Mouse (Mus musculus) fibroblast of lung, adult 2 months (primary cell): ENCODE results near the gene Dlgap3.

Experiments
- DNase-seq: peaks from one replicate; pipeline ENCODE4 v3.0.0-alpha.2; 2011; ENCODE audit warnings: low read depth

Gene Dlgap3

DNA sequence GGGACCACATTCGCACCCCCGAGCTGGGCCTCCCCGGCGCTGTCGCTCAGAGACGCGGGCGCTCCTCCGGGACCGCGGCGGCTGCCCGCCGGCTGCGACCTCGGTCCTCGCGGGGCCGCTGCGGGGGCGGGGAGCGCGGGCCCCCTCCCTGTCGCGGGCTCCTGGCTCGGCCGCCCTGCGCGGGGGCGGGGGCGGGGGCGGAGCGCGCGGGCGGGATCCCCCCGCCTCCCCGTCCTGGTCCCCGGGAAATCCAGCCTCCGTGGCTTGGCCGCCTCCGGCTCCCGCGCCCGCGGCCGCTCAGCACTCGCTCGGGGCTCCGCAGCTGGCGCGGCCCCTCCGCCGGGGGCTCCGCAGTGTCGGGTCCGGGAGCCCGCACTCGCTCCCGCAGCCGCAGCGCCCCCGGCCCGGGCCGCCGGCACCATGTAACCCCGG is at the start of gene Dlgap3:
TSS of gene Dlgap3 (plus strand) at position 291 of the 432 bp plus-strand sequence.
- no peak for DNase-seq

DNA sequence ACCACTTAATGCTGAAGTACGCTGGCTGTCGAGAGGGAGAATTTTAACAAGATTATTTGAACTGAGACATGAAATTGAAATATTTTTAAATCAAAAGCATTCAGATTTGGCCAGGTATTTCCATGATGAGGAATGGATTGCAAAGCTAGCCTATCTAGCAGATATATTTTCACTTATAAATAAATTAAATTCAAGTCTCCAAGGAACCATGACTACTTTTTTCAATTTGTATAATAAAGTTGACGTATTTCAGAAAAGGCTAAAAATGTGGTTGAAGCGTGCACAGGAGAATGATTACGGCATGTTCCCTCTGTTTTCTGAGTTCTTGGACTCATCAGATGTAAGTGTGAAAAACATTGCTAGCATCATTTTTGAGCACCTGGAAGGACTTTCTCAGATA is 45.6 kb upstream of the Dlgap3 start, which contains the start of gene Tmem35b:
TSS of gene Tmem35b (plus strand) at position 301 of the 400 bp plus-strand sequence.
- no peak for DNase-seq

DNA sequence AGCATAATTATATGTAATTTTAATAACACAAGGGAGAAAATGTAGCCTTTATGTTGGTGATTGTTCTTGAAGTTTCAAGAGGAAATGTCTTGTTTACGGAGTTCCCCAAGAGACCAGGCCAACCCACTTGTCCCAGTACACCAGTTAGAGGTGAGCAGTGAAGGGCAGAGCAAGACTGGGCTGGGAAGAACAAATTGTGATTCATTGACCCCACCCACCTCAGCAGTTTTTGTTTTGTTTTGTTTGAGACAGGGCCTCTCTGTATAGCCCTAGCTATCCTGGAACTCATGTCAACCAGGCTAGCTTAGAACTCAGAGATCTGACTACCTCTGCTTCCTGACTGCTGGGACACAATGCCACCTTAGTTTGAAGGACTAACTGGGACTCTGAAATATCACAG is 44.7 kb upstream of the Dlgap3 start:
- DNase-seq, result no peak

GRCm38 (mm10) chr4:127125834-127126463 is 43.1 kb upstream of the Dlgap3 start:
- peak; percentile 63 for DNase-seq

DNA sequence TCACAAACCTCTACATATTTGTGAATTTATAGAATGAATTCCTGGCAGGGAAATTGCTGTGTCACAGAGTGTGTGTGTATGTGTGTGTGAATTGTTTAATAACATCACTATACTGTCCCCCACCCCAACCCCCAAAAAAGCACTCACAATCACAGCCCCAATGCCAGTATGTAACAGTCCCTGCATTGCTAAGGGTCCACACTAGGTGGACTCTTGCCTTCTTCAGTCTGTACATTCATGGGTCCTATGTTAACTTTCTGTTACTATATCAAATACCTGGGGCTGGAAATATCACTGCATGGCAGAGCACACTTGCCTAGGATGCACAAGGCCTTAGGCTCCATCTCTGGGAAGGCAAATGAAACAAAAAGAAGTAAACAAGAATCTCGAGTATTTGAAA is 34.3 kb upstream of the Dlgap3 start:
- DNase-seq, result no peak

- DNase-seq, result no peak
Measured at GRCm38 (mm10) chr4:127137591-127137990, 31.4 kb upstream of the Dlgap3 start.

- DNase-seq, result no peak
Measured at GRCm38 (mm10) chr4:127138486-127138885, 30.5 kb upstream of the Dlgap3 start.

GRCm38 (mm10) chr4:127150031-127150430 is 19.0 kb upstream of the Dlgap3 start:
- DNase-seq, result no peak

DNA sequence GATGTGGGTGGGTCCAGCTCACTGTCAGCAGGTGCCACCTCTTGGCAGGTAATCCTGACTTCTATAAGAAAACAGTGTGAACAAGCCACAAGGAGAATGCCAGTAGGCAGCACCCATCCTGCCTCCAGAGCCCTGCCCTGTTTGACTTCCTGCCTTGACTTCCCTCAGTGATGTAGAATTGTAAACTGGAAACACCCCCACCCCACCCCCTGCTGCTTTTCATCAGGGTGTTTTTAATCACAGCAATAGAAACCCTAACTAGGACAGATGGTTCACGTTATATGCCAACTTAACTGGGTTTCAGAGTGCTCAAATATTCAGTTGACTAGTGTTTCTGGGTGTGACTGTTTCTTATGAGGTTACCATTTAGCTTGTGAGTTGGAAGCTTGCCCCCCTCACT is 15.7 kb upstream of the Dlgap3 start:
- DNase-seq, result no peak

DNA sequence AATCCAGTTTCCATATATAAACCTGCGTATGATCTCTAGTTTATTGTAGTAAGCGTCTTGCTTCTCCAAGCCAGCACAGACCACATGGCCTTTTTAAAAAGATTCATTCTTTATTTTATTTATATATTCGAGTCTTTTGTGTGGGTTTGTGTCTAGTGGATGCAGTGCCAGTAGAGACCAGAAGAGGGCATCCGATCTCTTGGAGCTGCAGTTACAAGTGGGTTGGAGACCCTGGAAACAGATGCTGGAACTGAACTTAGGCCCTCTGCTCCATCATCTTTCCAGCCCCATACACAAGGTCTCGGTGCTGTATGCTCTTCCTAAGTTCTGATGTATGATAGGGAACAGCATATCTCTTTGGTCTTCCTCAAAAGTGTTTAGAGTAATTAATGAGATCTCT is 13.2 kb upstream of the Dlgap3 start:
- DNase-seq, result no peak

DNA sequence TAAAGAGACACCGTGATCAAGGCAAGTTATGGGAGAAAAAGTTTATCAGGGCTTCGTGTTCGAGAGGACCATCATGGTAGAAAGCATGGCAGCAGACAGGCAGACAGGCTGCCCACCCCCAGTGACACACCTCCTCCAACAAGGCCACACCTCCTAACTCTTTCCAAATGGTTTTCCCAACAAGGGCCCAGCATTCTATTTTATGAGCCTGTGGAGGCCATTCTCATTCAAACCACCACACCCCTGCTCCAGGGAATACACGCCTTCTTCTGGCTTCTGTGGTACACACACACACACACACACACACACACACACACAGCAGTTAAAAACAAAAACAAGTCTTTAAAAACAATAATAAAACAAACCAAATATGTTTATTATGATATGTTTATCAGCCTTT is 11.3 kb upstream of the Dlgap3 start:
- no peak for DNase-seq

GRCm38 (mm10) chr4:127163926-127164325 is 5.1 kb upstream of the Dlgap3 start:
- DNase-seq, result no peak

DNA sequence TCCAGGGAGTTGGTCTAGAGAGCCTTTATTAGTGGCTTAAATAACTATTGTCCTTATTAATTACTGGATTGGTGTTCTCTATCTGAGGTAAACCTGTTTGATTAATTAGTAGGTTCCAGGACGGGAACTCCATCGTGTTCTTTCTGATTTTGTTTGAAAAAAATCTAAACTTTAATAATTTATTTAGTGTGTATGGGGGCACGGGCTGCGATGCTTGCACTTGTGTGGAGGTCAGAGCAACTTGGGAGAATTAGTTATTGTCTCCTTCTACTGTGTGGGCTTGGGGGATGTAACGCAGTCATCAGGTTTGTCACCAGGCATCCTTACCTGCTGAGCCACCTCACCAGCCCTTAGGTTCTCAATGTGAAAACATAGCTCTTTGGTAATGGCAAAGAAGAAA is 1.9 kb upstream of the Dlgap3 start:
- DNase-seq, result no peak

GRCm38 (mm10) chr4:127167731-127168130 is 1.3 kb upstream of the Dlgap3 start:
- no peak for DNase-seq

DNA sequence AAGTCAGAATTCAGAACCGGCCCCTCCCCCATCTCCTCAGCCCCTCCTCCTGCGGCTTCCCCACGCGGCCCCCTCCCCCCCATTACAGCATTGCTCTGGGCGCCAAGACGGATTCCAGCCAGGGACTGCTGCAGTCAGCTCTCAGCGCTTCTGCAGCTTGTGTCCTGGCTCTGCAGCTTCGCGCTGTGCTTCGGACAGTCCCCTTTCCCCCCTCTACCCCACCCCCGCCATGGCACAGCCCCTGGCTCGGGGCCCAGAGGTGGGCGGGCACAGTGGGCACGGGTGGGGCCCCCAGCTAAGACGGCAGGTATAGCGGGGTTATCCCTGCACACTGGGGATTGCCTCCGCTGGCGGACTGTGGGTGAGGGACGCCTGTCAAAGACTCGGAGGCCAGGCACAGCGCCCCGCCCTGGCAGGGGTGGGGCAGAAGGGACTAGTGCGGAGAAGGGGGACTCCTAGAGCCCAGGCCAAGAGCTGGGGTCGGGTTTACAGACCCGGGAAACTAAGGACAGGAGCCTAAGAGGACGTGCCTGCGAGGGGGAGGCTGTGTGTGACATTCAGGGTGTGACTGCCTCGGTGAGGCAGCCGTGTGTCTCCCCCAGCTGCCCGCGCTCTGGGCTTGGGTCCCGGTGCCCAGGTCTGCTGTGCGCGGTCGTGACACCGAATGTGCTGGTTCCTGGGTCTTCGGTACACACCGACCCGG is 642 bp upstream of the Dlgap3 start:
- DNase-seq, result no peak

GRCm38 (mm10) chr4:127169346-127170221 is 580 bp downstream of the Dlgap3 start:
- DNase-seq, result no peak

- DNase-seq, result no peak
Measured at GRCm38 (mm10) chr4:127170866-127171265, 1.9 kb downstream of the Dlgap3 start.

- DNase-seq, result no peak
Measured at GRCm38 (mm10) chr4:127171341-127171905, 2.4 kb downstream of the Dlgap3 start.

DNA sequence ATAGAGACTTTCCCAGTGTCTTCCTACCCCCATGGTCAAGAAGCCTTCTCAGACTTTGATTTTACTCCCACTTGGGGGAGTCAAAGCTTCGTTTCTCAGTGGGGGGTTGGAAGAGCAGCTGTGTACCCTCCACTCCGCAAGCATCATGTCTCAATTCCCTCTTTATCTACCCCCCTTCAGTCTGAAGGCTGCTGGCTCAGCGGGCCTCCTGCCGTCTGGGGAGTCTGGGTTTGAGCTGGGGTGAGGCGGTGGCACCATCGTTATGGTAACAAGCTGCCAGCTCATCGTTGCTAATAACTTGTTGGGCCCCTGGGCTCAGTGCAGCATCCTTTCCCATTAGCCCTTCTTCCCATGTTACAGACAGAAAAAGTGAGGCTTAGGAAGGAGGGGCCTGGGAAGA is 3.1 kb downstream of the Dlgap3 start:
- DNase-seq, result no peak

DNA sequence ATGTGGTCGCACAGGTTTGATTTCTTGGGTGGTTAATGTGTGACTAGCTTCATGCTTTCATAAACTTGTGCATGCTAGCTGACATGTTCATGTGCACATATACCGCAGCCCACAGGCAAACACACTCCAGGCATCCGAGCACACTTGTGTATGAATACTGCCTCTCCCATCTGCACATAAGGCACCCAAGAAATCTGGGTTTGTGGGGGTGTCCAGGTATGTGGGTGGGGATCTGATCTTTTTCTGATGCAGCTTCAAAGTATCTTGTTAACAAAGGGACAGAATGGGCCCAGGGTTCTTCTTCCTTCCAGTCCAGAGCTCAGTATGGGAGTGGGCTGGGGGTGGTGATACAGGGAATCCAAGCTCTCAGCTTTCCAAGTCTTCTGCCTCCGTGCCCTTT is 3.6 kb downstream of the Dlgap3 start:
- no peak for DNase-seq

- peak; percentile 0 for DNase-seq
Measured at GRCm38 (mm10) chr4:127173461-127173860, 4.5 kb downstream of the Dlgap3 start.
